Mouse (Mus musculus): ENCODE data around the gene Gm17469. TPM values are rescaled to one million over a fixed set of nuclear protein-coding genes. Genes with fewer than 3 reads are reported as not detected.

The Gm17469 gene
- not detected for polyA plus RNA-seq (2014; fragmentation: Illumina TruSeq; extraction: RNeasy Lipid Tissue Mini Kit (QIAGEN cat#74804); ENCODE audit: low read depth, low replicate concordance)

GRCm38 (mm10) chrX:124629593-124629992 is at the start of gene Gm17469:
Gene Gm17469 (plus strand): TSS chrX:124629893.

Other genes with a start within 250 kb of the Gm17469 start
- not detected for gene Gm17584, start 129.3 kb upstream of the Gm17469 start, polyA plus RNA-seq (2014; fragmentation: Illumina TruSeq; extraction: RNeasy Lipid Tissue Mini Kit (QIAGEN cat#74804); ENCODE audit: low read depth, low replicate concordance)